Mouse (Mus musculus) testis, adult 2 months (tissue): Measurements from ENCODE around the gene Nfatc3. TPM values are rescaled to one million over a fixed set of nuclear protein-coding genes. Genes with fewer than 3 reads are reported as not detected.

ENCODE experiments used
- H3K27ac ChIP-seq: fragments of 200-500 bp; 2 replicates; pipeline ENCODE4 v1.5.1; 2012; ENCODE audit warnings: low read depth, low read length; ENCODE audit not compliant: control insufficient read depth, insufficient read depth
- H3K27me3 ChIP-seq: fragments of 200-500 bp; 2 replicates; pipeline ENCODE4 v1.6.1; 2012; ENCODE audit warnings: mild to moderate bottlenecking, low read length, moderate library complexity; ENCODE audit not compliant: control insufficient read depth, insufficient read depth
- H3K36me3 ChIP-seq: fragments of 200-500 bp; 2 replicates; pipeline ENCODE4 v1.6.1; 2012; ENCODE audit warnings: mild to moderate bottlenecking, low read length; ENCODE audit not compliant: control insufficient read depth, insufficient read depth
- H3K4me1 ChIP-seq: fragments of 200-500 bp; 2 replicates; pipeline ENCODE4 v1.6.1; 2012; ENCODE audit warnings: low read length; ENCODE audit not compliant: control insufficient read depth, insufficient read depth
- H3K4me3 ChIP-seq: fragments of 200-500 bp; 2 replicates; pipeline ENCODE4 v1.5.1; 2012; ENCODE audit warnings: low read depth, mild to moderate bottlenecking, low read length, moderate library complexity, mixed read lengths; ENCODE audit not compliant: control insufficient read depth
- CTCF ChIP-seq: fragments of 200-500 bp; IDR thresholded peaks from 2 replicates; pipeline ENCODE4 v1.5.1; 2012; ENCODE audit warnings: low read depth, mild to moderate bottlenecking, inconsistent platforms, low read length, moderate library complexity; ENCODE audit not compliant: control insufficient read depth, insufficient read depth, insufficient replicate concordance
- POLR2A ChIP-seq: fragments of 200-500 bp; IDR thresholded peaks from 2 replicates; pipeline ENCODE4 v1.6.1; 2012; ENCODE audit warnings: low read depth, mild to moderate bottlenecking, inconsistent platforms, low read length, moderate library complexity; ENCODE audit not compliant: control insufficient read depth
- polyA plus RNA-seq: library from polyadenylated mRNA; depleted of rRNA; stranded (reverse); fragments of >200 nt; gene quantifications from 2 replicates; pipeline ENCODE4 v1.2.3, GENCODE M21; 2012

Nfatc3 gene
- polyA plus RNA-seq, 1 experiment = 11.9 TPM

- no peaks in the 10 kb centered on the region; the same call in 1 of the 2 replicates for H3K36me3 ChIP-seq
- no peaks in the 10 kb centered on the region; the same call in 1 of the 2 replicates for H3K27me3 ChIP-seq
- H3K4me3 ChIP-seq = no peak overlapping the region
- peaks cover 29% of the 10 kb centered on the region for H3K4me1 ChIP-seq
- TF ChIP-seq POLR2A = no peak
- no peak for TF ChIP-seq CTCF
- no peak overlapping the region for H3K27ac ChIP-seq
Observed at GRCm38 (mm10) chr8:106133526-106133925, 74.9 kb downstream of the Nfatc3 start.

GRCm38 (mm10) chr8:106133946-106134345, 75.3 kb downstream of the Nfatc3 start:
- no peaks in the 10 kb centered on the region; the same call in 1 of the 2 replicates for H3K27me3 ChIP-seq
- H3K27ac ChIP-seq = no peak overlapping the region
- TF ChIP-seq CTCF (no peak), POLR2A (no peak)
- H3K36me3 ChIP-seq = no peaks in the 10 kb centered on the region; the same call in 1 of the 2 replicates
- H3K4me3 ChIP-seq = no peak overlapping the region
- H3K4me1 ChIP-seq = peaks cover 29% of the 10 kb centered on the region

- Histone ChIP-seq H3K27ac (no peak overlapping the region), H3K27me3 (no peaks in the 10 kb centered on the region; the same call in 1 of the 2 replicates)
- no peak for TF ChIP-seq CTCF
- no peak for TF ChIP-seq POLR2A
Observed at GRCm38 (mm10) chr8:106134751-106135571, 76.3 kb downstream of the Nfatc3 start.

GRCm38 (mm10) chr8:106135672-106136071, 77.0 kb downstream of the Nfatc3 start:
- peak overlapping the region; percentile 71 for H3K4me3 ChIP-seq
- H3K27me3 ChIP-seq = no peaks in the 10 kb centered on the region; the same call in 1 of the 2 replicates
- no peak overlapping the region for H3K27ac ChIP-seq
- no peaks in the 10 kb centered on the region; the same call in 1 of the 2 replicates for H3K36me3 ChIP-seq
- H3K4me1 ChIP-seq = peaks cover 29% of the 10 kb centered on the region
- TF ChIP-seq POLR2A (no peak), CTCF (no peak)

More at GRCm38 (mm10) chr8:106134751-106135571, 76.3 kb downstream of the Nfatc3 start:
- Histone ChIP-seq H3K4me3 (no peak overlapping the region), H3K36me3 (no peaks in the 10 kb centered on the region; the same call in 1 of the 2 replicates), H3K4me1 (peaks cover 29% of the 10 kb centered on the region)

GRCm38 (mm10) chr8:106136156-106137130, 77.8 kb downstream of the Nfatc3 start, which contains the start of gene Esrp2:
Gene Esrp2 (minus strand): TSS chr8:106136974.
- TF ChIP-seq CTCF (no peak), POLR2A (no peak)
- Histone ChIP-seq H3K27ac (no peak within 1 kb of the TSS), H3K4me1 (peaks cover 29% of the 10 kb centered on the region), H3K27me3 (no peaks in the 10 kb centered on the region; the same call in 1 of the 2 replicates), H3K36me3 (no peaks in the 10 kb centered on the region), H3K4me3 (peak within 1 kb of the TSS; percentile 71)

GRCm38 (mm10) chr8:106137218-106137905, 78.7 kb downstream of the Nfatc3 start:
- TF ChIP-seq CTCF (no peak), POLR2A (no peak)
- Histone ChIP-seq H3K4me3 (peak overlapping the region; percentile 71), H3K36me3 (no peaks in the 10 kb centered on the region), H3K4me1 (peaks cover 29% of the 10 kb centered on the region), H3K27me3 (no peaks in the 10 kb centered on the region; the same call in 1 of the 2 replicates), H3K27ac (no peak overlapping the region)
